Mouse (Mus musculus) olfactory bulb, adult 2 months (tissue): ENCODE measurements around the gene Cyb561d1. TPM values are rescaled to one million over a fixed set of nuclear protein-coding genes. Genes with fewer than 3 reads are reported as not detected.

Source experiments
- H3K27ac ChIP-seq: fragments of 200-500 bp; 2 replicates; pipeline ENCODE4 v1.5.1; 2012; ENCODE audit warnings: low read depth, low read length; ENCODE audit not compliant: insufficient read depth
- H3K4me1 ChIP-seq: fragments of 200-500 bp; 2 replicates; pipeline ENCODE4 v1.6.1; 2012; ENCODE audit warnings: low read length; ENCODE audit not compliant: control insufficient read depth, insufficient read depth
- H3K4me3 ChIP-seq: fragments of 200-500 bp; 2 replicates; pipeline ENCODE4 v1.5.1; 2012; ENCODE audit warnings: mild to moderate bottlenecking, low read depth, low read length, moderate library complexity; ENCODE audit not compliant: insufficient read depth
- CTCF ChIP-seq: fragments of 200-500 bp; IDR thresholded peaks from 2 replicates; pipeline ENCODE4 v1.5.1; 2012; ENCODE audit warnings: low read depth, mild to moderate bottlenecking, low read length, moderate library complexity; ENCODE audit not compliant: insufficient read depth
- POLR2A ChIP-seq: fragments of 200-500 bp; IDR thresholded peaks from 2 replicates; pipeline ENCODE4 v1.6.1; 2012; ENCODE audit warnings: mild to moderate bottlenecking, low read depth, low read length, moderate library complexity; ENCODE audit not compliant: insufficient read depth
- whole genome bisulfite sequencing: fragments of 180-500 bp; shearing (Covaris S2); methylation state at CpG from one replicate; pipeline ENCODE4 v1.1.7; 2018; 5-methylcytosine and 5-hydroxymethylcytosine counted together
- polyA plus RNA-seq: library from polyadenylated mRNA; stranded (reverse); fragments of >200 nt; gene quantifications from 2 replicates; pipeline ENCODE4 v1.2.4, GENCODE M21; 2012; ENCODE audit warnings: low replicate concordance; ENCODE audit not compliant: missing spikeins, insufficient read depth, insufficient read length

Cyb561d1 gene
- polyA plus RNA-seq, 1 experiment = not detected

GRCm38 (mm10) chr3:108205601-108206000, 4.6 kb upstream of the Cyb561d1 start:
- Histone ChIP-seq H3K4me3 (no peak overlapping the region), H3K27ac (no peak overlapping the region), H3K4me1 (peaks cover 54% of the 10 kb centered on the region)
- 90% methylated on average over 8 of the region's 8 CpGs for WGBS
- TF ChIP-seq POLR2A = no peak
- no peak for TF ChIP-seq CTCF

GRCm38 (mm10) chr3:108204470-108204869, 3.5 kb upstream of the Cyb561d1 start:
- TF ChIP-seq POLR2A (no peak), CTCF (no peak)
- 87% methylated on average over 11 of the region's 11 CpGs for WGBS
- peaks cover 57% of the 10 kb centered on the region for H3K4me1 ChIP-seq

GRCm38 (mm10) chr3:108203621-108204325, 2.8 kb upstream of the Cyb561d1 start:
- peaks cover 56% of the 10 kb centered on the region for H3K4me1 ChIP-seq
- no peak overlapping the region for H3K4me3 ChIP-seq
- H3K27ac ChIP-seq = peak overlapping the region; percentile 4; the same call in 1 of the 2 replicates
- WGBS = 72% methylated on average over 11 of the region's 11 CpGs
- TF ChIP-seq CTCF (peak; percentile 53; the same call in 1 of the 2 replicates), POLR2A (no peak)

More at GRCm38 (mm10) chr3:108204470-108204869, 3.5 kb upstream of the Cyb561d1 start:
- Histone ChIP-seq H3K4me3 (no peak overlapping the region), H3K27ac (no peak overlapping the region)

GRCm38 (mm10) chr3:108203212-108203611, 2.2 kb upstream of the Cyb561d1 start:
- no peak overlapping the region for H3K27ac ChIP-seq
- H3K4me1 ChIP-seq = peaks cover 53% of the 10 kb centered on the region
- 95% methylated on average over 13 of the region's 13 CpGs for WGBS
- TF ChIP-seq CTCF = no peak
- no peak for TF ChIP-seq POLR2A
- no peak overlapping the region for H3K4me3 ChIP-seq

- H3K4me3 ChIP-seq = no peak overlapping the region
- H3K27ac ChIP-seq = peak overlapping the region; percentile 31; the same call in 1 of the 2 replicates
- TF ChIP-seq POLR2A (no peak), CTCF (no peak)
- H3K4me1 ChIP-seq = peaks cover 51% of the 10 kb centered on the region
Observed at GRCm38 (mm10) chr3:108202506-108202905, 1.5 kb upstream of the Cyb561d1 start.

- TF ChIP-seq CTCF = no peak
- TF ChIP-seq POLR2A = no peak
- Histone ChIP-seq H3K4me1 (peaks cover 56% of the 10 kb centered on the region), H3K27ac (peak overlapping the region; percentile 91), H3K4me3 (no peak overlapping the region)
- 98% methylated on average over 6 of the region's 6 CpGs for WGBS
Observed at GRCm38 (mm10) chr3:108199231-108199630, 1.8 kb downstream of the Cyb561d1 start.

GRCm38 (mm10) chr3:108197066-108197497, 3.9 kb downstream of the Cyb561d1 start:
- peaks cover 53% of the 10 kb centered on the region for H3K4me1 ChIP-seq
- 12% methylated on average over 14 of the region's 14 CpGs for WGBS
- H3K4me3 ChIP-seq = peak overlapping the region; percentile 17
- H3K27ac ChIP-seq = peak overlapping the region; percentile 92
- TF ChIP-seq CTCF (no peak), POLR2A (no peak)

- Histone ChIP-seq H3K27ac (peak overlapping the region; percentile 96), H3K4me1 (peaks cover 45% of the 10 kb centered on the region), H3K4me3 (no peak overlapping the region)
- peak; percentile 16; the same call in 1 of the 2 replicates for TF ChIP-seq POLR2A
- no peak; the same call in 1 of the 2 replicates for TF ChIP-seq CTCF
- 21% methylated on average over 7 of the region's 7 CpGs for WGBS
Observed at GRCm38 (mm10) chr3:108195941-108196590, 4.9 kb downstream of the Cyb561d1 start.

GRCm38 (mm10) chr3:108195287-108195686, 5.7 kb downstream of the Cyb561d1 start:
- TF ChIP-seq POLR2A (no peak), CTCF (no peak)
- 90% methylated on average over 4 of the region's 4 CpGs for WGBS
- peak overlapping the region; percentile 96 for H3K27ac ChIP-seq
- no peak overlapping the region for H3K4me3 ChIP-seq
- H3K4me1 ChIP-seq = peaks cover 47% of the 10 kb centered on the region
